Mouse (Mus musculus) A20 (cell line): ENCODE measurements around the gene Dnmt3l.
"Not testable (repeated sequence)": the region's sequence is repeated elsewhere in the genome, so short reads cannot be mapped to it uniquely, and the experiment has no call there.

Source experiments
- DNase-seq: peaks from one replicate; pipeline ENCODE4 v3.0.0-alpha.2; 2011; ENCODE audit warnings: low read depth, low spot score

The Dnmt3l gene

GRCm38 (mm10) chr10:78084073-78084472, 42.3 kb downstream of the Dnmt3l start:
- DNase-seq, result no peak

- DNase-seq, result peak; percentile 69
Observed at GRCm38 (mm10) chr10:78085711-78086110, 44.0 kb downstream of the Dnmt3l start.

- DNase-seq, result peak; percentile 91
Observed at GRCm38 (mm10) chr10:78086444-78087061, 44.8 kb downstream of the Dnmt3l start.

- DNase-seq, result peak; percentile 94
Observed at GRCm38 (mm10) chr10:78087101-78087511, 45.4 kb downstream of the Dnmt3l start.

GRCm38 (mm10) chr10:78090246-78090645, 48.5 kb downstream of the Dnmt3l start:
- DNase-seq, result peak; percentile 73

- peak; percentile 70 for DNase-seq
Observed at GRCm38 (mm10) chr10:78090706-78091491, 49.2 kb downstream of the Dnmt3l start.

- DNase-seq, result peak; percentile 84
Observed at GRCm38 (mm10) chr10:78091865-78092724, 50.3 kb downstream of the Dnmt3l start.

- DNase-seq, result peak; percentile 95
Observed at GRCm38 (mm10) chr10:78092725-78093029, 50.9 kb downstream of the Dnmt3l start.

- no peak for DNase-seq
Observed at GRCm38 (mm10) chr10:78095221-78095620, 53.5 kb downstream of the Dnmt3l start.

GRCm38 (mm10) chr10:78095954-78096931, 54.5 kb downstream of the Dnmt3l start:
- no peak for DNase-seq

- not testable (repeated sequence) for DNase-seq
Observed at GRCm38 (mm10) chr10:78099860-78100259, 58.1 kb downstream of the Dnmt3l start.

- DNase-seq, result no peak
Observed at GRCm38 (mm10) chr10:78100989-78101780, 59.4 kb downstream of the Dnmt3l start.

GRCm38 (mm10) chr10:78104555-78105490, 63.1 kb downstream of the Dnmt3l start:
- no peak for DNase-seq

- DNase-seq, result peak; percentile 66
Observed at GRCm38 (mm10) chr10:78105548-78105947, 63.8 kb downstream of the Dnmt3l start.
